Mouse (Mus musculus): ENCODE measurements at regions not wholly inside any gene's neighbourhood (a gene's known extent, or its start where the extent isn't known, plus 50 kb on each side); places are given as distances from the start of the nearest gene placed in this dataset.
"Not testable (repeated sequence)": the region's sequence is repeated elsewhere in the genome, so short reads cannot be mapped to it uniquely, and the experiment has no call there.

DNA sequence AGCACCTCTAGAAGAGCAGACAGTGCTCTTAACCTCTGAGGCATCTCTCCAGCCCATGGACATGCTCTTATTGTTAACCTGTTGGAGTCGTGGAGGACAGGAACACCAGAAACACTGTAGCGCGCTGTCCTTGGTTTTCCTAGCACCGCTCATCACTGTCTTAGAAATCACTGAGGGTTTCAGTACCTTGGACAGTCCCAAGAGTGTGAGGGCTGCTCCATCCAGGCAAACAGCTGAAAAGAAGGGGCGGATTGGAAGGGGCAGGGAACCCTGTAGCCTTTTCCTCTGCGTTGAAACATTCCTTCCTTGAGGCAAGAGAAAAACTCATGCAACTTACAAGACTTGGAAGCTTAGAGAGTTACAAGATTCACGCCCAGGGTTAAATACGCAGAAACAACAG, 190.9 kb downstream of the Adgrd1 start:
- no peak for ATAC-seq
- Histone ChIP-seq H3K36me3 (ENCODE audit: control insufficient read depth, insufficient read depth, low read length) (no peaks in the 10 kb centered on the region), H3K27me3 (replicated peaks; ENCODE audit: control insufficient read depth, insufficient read depth, low read length) (no peaks in the 10 kb centered on the region), H3K27ac (ENCODE audit: low read depth, low read length) (no peak overlapping the region), H3K4me2 (ENCODE audit: low read length) (no peak overlapping the region), H3K4me3 (ENCODE audit: low read length) (no peak overlapping the region), H3K4me1 (ENCODE audit: control insufficient read depth, insufficient read depth, low read depth, low read length) (no peaks in the 10 kb centered on the region), H3K9me3 (ENCODE audit: control insufficient read depth, low read length) (no peaks in the 10 kb centered on the region), H3K9ac (ENCODE audit: low read depth, low read length) (no peak overlapping the region)
- WGBS, result 24% methylated on average over 8 of the region's 8 CpGs

GRCm38 (mm10) chr5:129292821-129293220, 196.3 kb downstream of the Adgrd1 start:
- not testable (repeated sequence) for H3K4me3 ChIP-seq (ENCODE audit: low read length); H3K27me3 ChIP-seq (replicated peaks; ENCODE audit: control insufficient read depth, insufficient read depth, low read length); H3K9ac ChIP-seq (ENCODE audit: low read depth, low read length); H3K27ac ChIP-seq (ENCODE audit: low read depth, low read length); H3K4me1 ChIP-seq (ENCODE audit: control insufficient read depth, insufficient read depth, low read depth, low read length); H3K9me3 ChIP-seq (ENCODE audit: control insufficient read depth, low read length); H3K36me3 ChIP-seq (ENCODE audit: control insufficient read depth, insufficient read depth, low read length); ATAC-seq; H3K4me2 ChIP-seq (ENCODE audit: low read length)
- 50% methylated on average over 10 of the region's 10 CpGs for WGBS

DNA sequence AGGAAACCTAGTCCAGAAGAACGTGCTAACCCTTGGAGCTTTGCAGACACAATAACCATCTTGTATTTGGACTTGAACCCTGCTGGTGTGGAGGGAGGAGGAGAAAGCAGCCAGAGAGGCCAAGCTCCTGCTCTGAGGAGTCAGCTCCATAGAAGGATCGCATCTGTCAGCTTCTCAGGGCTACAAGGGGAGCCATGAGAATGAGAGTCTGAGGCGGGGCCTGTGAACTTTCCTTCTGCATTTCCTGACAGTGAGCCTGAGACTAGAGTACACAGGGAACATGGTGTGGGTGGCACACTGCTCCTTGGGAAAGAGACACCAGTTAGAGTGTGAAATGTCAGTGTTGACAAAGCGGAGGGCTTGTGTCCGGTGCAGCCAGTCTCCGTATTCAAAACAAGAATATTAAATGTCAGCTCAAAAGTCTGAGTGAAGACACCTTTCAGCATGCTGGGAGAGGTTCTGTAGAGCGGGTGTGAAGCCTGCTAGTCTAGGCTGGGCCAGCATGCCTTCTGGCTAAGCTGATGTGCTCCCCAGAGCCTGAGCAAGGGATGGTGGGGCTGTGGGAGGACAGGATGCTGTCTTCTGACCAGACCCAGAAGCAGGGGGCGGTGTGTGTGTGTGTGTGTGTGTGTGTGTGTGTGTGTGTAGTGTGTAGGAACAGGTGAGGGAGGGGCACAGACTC, 198.5 kb downstream of the Adgrd1 start:
- H3K4me2 ChIP-seq (ENCODE audit: low read length); H3K9ac ChIP-seq (ENCODE audit: low read depth, low read length); H3K9me3 ChIP-seq (ENCODE audit: control insufficient read depth, low read length); ATAC-seq; H3K4me3 ChIP-seq (ENCODE audit: low read length); H3K4me1 ChIP-seq (ENCODE audit: control insufficient read depth, insufficient read depth, low read depth, low read length); H3K27ac ChIP-seq (ENCODE audit: low read depth, low read length); H3K27me3 ChIP-seq (replicated peaks; ENCODE audit: control insufficient read depth, insufficient read depth, low read length); H3K36me3 ChIP-seq (ENCODE audit: control insufficient read depth, insufficient read depth, low read length): not testable (repeated sequence)
- WGBS, result 67% methylated on average over 8 of the region's 8 CpGs

DNA sequence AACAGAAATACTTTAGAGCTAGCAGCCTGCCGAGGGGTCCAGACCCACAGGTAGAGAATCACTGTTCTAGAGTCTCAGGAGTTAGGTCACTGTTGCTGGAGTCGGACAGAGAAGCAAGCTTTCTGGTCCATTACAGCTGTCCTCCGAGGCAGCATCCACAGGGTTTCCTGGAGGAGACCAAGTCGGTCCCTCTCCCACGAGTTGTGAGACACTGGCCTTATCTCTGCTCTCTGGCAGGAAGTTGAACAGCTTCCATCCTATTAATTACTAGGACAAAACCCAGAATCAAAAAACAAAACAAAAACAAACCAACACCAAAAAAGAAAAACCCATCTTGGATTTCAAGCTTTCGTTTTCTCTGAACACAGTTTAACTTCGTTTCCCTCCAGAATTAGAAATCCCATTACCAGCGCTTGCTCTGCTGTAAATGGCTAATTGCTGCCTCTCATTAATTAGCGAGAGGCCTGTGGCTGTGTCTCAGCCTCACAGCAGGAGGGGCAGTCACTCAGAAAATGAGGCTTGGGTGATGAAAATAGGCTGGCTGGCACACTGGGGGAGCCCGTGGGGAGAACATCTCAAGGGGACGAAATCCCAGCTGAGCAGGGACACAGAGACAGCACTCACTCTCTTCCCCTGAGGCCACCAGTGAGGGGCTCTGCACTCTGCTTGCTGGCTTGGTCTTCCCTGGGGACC, 201.3 kb downstream of the Adgrd1 start:
- no peaks in the 10 kb centered on the region for H3K9me3 ChIP-seq (ENCODE audit: control insufficient read depth, low read length)
- no peaks in the 10 kb centered on the region for H3K27me3 ChIP-seq (replicated peaks; ENCODE audit: control insufficient read depth, insufficient read depth, low read length)
- no peaks in the 10 kb centered on the region for H3K36me3 ChIP-seq (ENCODE audit: control insufficient read depth, insufficient read depth, low read length)
- H3K4me1 ChIP-seq (ENCODE audit: control insufficient read depth, insufficient read depth, low read depth, low read length), result peaks cover 3% of the 10 kb centered on the region
- H3K9ac ChIP-seq (ENCODE audit: low read depth, low read length), result no peak overlapping the region
- H3K4me2 ChIP-seq (ENCODE audit: low read length), result no peak overlapping the region
- peak overlapping the region; percentile 55 for H3K27ac ChIP-seq (ENCODE audit: low read depth, low read length)
- no peak overlapping the region for H3K4me3 ChIP-seq (ENCODE audit: low read length)
- ATAC-seq, result 0 out of 2 replicates have a peak, but pooled peaks have one; percentile 45
- WGBS, result 32% methylated on average over 11 of the region's 11 CpGs

DNA sequence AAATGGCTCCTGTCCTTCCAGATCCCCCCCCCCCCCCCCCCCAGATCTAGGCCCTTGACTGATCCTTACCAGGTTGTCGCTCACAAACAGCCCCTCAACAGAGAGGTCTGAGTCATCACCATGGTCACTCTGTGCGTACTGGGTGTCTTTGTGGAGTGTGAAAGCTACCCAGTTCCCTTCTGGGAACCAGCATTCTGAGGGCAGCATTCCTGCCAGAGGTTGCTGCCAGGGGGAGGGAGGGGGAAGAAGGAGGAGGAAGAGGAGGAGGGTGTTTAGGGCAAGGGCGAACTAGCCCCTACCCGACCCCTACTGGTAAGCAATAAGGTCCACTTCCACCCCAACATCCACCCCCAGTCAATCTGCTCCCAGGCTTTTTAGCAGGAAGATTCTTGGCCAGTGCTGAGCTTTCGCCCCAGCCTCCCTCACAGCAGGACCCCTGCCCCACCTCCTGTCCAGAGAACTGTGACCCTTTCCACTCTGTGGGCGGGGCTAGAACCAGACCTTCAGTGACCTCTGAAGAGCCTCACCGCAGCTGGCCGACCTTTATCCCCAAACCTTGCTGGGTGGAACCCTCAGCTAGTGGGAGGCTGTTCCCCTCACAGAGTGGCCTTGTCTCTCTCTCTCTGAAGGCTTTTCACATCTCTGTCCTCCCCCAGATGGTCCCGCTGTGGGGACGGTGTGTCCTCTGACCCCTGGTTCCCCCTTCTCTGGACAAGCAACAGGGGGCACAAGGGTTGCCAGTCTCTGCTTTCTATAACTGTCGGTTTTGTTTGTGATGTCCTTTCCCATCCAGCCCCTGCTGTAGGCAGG, 202.2 kb upstream of the Sfswap start:
- WGBS, result 8% methylated on average over 11 of the region's 11 CpGs
- Histone ChIP-seq H3K4me3 (ENCODE audit: low read length) (no peak overlapping the region), H3K9ac (ENCODE audit: low read depth, low read length) (no peak overlapping the region), H3K9me3 (ENCODE audit: control insufficient read depth, low read length) (no peaks in the 10 kb centered on the region), H3K27me3 (replicated peaks; ENCODE audit: control insufficient read depth, insufficient read depth, low read length) (no peaks in the 10 kb centered on the region), H3K36me3 (ENCODE audit: control insufficient read depth, insufficient read depth, low read length) (no peaks in the 10 kb centered on the region), H3K27ac (ENCODE audit: low read depth, low read length) (no peak overlapping the region), H3K4me2 (ENCODE audit: low read length) (no peak overlapping the region), H3K4me1 (ENCODE audit: control insufficient read depth, insufficient read depth, low read depth, low read length) (peaks cover 3% of the 10 kb centered on the region)
- ATAC-seq, result no peak

DNA sequence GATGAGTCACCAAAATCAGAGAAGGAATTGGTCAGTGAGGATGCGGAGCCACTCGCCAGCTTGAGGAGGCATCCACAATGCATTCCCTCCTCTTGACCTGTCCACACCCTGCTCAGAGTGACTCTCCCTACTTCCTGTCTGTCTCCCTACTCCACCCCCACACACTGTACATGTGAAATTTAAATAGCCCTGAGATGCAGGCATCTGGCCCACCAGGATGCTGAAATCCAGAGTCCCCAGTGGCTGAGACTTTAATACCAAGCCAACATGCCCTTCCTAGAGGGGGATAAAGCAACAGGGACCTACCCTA, 201.6 kb upstream of the Sfswap start:
- H3K9me3 ChIP-seq (ENCODE audit: control insufficient read depth, low read length), result no peaks in the 10 kb centered on the region

DNA sequence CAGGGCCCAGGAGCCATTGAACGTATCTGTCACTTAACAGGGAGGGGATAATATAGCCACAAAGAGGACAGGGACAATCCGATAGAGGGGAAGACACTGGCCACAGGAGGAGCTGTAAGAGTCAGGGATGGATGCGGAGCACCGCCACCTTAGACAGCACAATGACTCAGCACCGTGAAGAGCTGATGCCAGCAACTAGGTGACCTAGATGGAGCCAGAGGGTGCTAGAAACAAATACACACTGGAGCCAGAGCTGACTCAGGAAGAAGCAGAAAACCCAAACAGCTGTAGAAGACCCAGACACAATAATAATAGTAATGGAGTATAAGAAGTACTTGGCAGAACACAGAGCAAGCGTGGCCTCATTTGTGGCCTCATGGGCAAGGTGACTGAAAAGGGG, 200.6 kb upstream of the Sfswap start:
- Histone ChIP-seq H3K4me2 (ENCODE audit: low read length) (no peak overlapping the region), H3K27me3 (replicated peaks; ENCODE audit: control insufficient read depth, insufficient read depth, low read length) (no peaks in the 10 kb centered on the region), H3K4me1 (ENCODE audit: control insufficient read depth, insufficient read depth, low read depth, low read length) (peaks cover 3% of the 10 kb centered on the region), H3K9me3 (ENCODE audit: control insufficient read depth, low read length) (no peaks in the 10 kb centered on the region), H3K4me3 (ENCODE audit: low read length) (no peak overlapping the region), H3K9ac (ENCODE audit: low read depth, low read length) (no peak overlapping the region), H3K36me3 (ENCODE audit: control insufficient read depth, insufficient read depth, low read length) (no peaks in the 10 kb centered on the region), H3K27ac (ENCODE audit: low read depth, low read length) (no peak overlapping the region)
- 88% methylated on average over 6 of the region's 6 CpGs for WGBS
- no peak for ATAC-seq

More for the DNA sequence above, 201.6 kb upstream of the Sfswap start:
- H3K27me3 ChIP-seq (replicated peaks; ENCODE audit: control insufficient read depth, insufficient read depth, low read length), result no peaks in the 10 kb centered on the region
- H3K4me2 ChIP-seq (ENCODE audit: low read length), result no peak overlapping the region
- no peak overlapping the region for H3K27ac ChIP-seq (ENCODE audit: low read depth, low read length)
- no peaks in the 10 kb centered on the region for H3K36me3 ChIP-seq (ENCODE audit: control insufficient read depth, insufficient read depth, low read length)
- WGBS, result 43% methylated on average over 2 of the region's 2 CpGs
- no peak overlapping the region for H3K9ac ChIP-seq (ENCODE audit: low read depth, low read length)
- H3K4me3 ChIP-seq (ENCODE audit: low read length), result no peak overlapping the region
- ATAC-seq, result no peak
- peaks cover 3% of the 10 kb centered on the region for H3K4me1 ChIP-seq (ENCODE audit: control insufficient read depth, insufficient read depth, low read depth, low read length)

GRCm38 (mm10) chr5:129315626-129316025, 185.4 kb upstream of the Sfswap start:
- WGBS, result 61% methylated on average over 9 of the region's 9 CpGs
- no peaks in the 10 kb centered on the region for H3K9me3 ChIP-seq (ENCODE audit: control insufficient read depth, low read length)
- H3K36me3 ChIP-seq (ENCODE audit: control insufficient read depth, insufficient read depth, low read length), result no peaks in the 10 kb centered on the region
- H3K9ac ChIP-seq (ENCODE audit: low read depth, low read length), result no peak overlapping the region
- H3K27me3 ChIP-seq (replicated peaks; ENCODE audit: control insufficient read depth, insufficient read depth, low read length), result no peaks in the 10 kb centered on the region
- no peak for ATAC-seq
- H3K4me1 ChIP-seq (ENCODE audit: control insufficient read depth, insufficient read depth, low read depth, low read length), result no peaks in the 10 kb centered on the region; the same call in 1 of the 2 replicates
- H3K4me2 ChIP-seq (ENCODE audit: low read length), result no peak overlapping the region
- H3K4me3 ChIP-seq (ENCODE audit: low read length), result no peak overlapping the region
- no peak overlapping the region for H3K27ac ChIP-seq (ENCODE audit: low read depth, low read length)

GRCm38 (mm10) chr5:129331094-129331523, 169.9 kb upstream of the Sfswap start:
- Histone ChIP-seq H3K4me1 (ENCODE audit: control insufficient read depth, insufficient read depth, low read depth, low read length) (peaks cover 4% of the 10 kb centered on the region), H3K27me3 (replicated peaks; ENCODE audit: control insufficient read depth, insufficient read depth, low read length) (no peaks in the 10 kb centered on the region), H3K27ac (ENCODE audit: low read depth, low read length) (no peak overlapping the region), H3K9me3 (ENCODE audit: control insufficient read depth, low read length) (no peaks in the 10 kb centered on the region), H3K36me3 (ENCODE audit: control insufficient read depth, insufficient read depth, low read length) (no peaks in the 10 kb centered on the region), H3K4me2 (ENCODE audit: low read length) (no peak overlapping the region), H3K4me3 (ENCODE audit: low read length) (no peak overlapping the region), H3K9ac (ENCODE audit: low read depth, low read length) (no peak overlapping the region; the same call in 1 of the 2 replicates)
- peak; percentile 48; the same call in 1 of the 2 replicates for ATAC-seq
- WGBS, result 12% methylated on average over 11 of the region's 11 CpGs
